Mouse (Mus musculus): ENCODE data around the gene Pgm5.
A peak's percentile ranks its signal among the peaks of the same experiment; 100 is the strongest.

Pgm5 gene

DNA sequence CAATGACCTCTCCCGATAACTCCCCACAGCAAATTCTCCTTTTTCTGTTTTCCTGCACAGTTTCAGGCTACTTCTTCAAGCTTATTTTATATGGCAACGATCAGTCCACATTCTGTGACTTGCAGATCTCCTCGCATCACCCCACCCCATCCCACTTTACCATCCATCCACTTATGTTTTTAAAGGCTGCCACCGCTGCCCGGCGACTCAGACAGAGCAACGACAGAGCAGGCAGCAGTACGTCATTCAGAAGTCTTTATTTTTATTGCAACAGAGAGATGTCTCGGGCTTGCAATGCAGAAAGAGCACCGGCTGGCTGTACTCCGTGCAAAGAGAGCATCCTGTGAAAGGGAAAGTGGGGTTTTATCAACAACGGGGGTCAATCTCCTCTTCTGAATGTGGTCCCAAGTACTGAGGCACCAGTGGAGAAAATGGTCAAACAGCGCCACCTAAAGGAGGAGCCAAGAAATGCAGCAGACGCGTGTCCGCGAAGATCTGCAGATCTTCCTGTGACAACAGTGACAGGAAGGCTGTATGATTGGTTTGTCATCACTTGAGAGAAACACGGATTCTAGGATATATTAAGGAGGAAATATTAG, 9.5 kb upstream of the Pgm5 start:
- DNase-seq (ENCODE audit: low read depth) = peak; percentile 62

GRCm38 (mm10) chr19:24865436-24865835, 3.8 kb upstream of the Pgm5 start:
- DNase-seq (ENCODE audit: low read depth) = no peak

DNA sequence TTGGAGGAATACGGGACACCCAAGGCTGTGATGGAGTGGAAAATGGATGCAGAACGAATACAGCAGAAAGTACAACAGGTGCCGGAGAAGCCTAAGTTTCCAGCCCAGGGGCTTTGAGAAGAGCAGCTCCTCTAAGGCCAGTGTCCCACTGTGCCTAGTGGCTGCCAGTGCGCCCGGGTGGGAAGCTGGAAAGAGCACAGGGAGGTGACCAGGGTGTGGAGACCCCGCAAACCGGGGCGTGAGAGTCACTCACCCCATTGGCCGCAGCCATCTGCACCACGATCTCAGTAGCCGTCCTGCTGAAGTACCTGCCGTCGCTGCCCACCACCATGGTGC, 411 bp downstream of the Pgm5 start:
- DNase-seq (ENCODE audit: low read depth) = no peak

- DNase-seq (ENCODE audit: low read depth) = no peak
Observed at GRCm38 (mm10) chr19:24851456-24852315, 10.0 kb downstream of the Pgm5 start.

DNA sequence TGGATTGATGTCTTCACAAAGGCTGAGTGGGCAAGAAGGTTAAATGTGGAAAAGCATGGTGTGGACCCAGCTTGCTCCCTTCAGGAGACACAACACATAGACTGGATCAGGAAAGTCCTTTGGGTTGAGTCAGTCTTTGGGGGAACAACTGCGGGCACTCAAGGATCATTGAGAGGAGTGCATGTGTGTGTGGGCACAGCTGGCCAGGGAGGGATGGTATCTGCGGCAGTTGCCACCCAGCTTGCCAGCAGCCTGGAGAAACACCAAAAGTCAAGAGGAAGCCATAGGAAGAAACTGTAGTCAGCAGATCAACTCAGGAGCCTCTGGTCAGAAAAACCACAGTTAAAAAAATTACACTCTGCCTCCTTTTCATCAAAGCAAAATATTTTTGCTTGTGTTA, 12.8 kb downstream of the Pgm5 start:
- no peak for DNase-seq (ENCODE audit: low read depth)

DNA sequence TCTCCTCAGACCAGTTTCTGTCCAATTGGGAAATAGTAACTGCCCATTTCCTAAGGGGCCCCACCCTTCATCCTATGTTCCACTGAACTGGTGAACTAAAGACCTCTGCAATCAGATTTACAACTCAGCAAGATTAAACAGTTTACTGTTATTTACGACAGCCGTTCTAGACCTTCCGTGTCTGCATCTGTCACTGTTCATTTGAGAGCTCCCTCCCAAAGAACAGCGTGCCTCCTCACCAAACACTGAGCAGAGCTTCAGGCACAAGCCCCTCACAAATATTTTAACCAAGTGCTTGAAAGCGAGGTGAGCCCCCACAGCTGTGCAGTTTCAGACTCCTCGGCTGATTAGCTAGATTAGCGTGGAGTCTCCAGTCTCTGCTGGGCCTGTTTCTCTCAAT, 13.3 kb downstream of the Pgm5 start:
- DNase-seq (ENCODE audit: low read depth) = no peak

DNA sequence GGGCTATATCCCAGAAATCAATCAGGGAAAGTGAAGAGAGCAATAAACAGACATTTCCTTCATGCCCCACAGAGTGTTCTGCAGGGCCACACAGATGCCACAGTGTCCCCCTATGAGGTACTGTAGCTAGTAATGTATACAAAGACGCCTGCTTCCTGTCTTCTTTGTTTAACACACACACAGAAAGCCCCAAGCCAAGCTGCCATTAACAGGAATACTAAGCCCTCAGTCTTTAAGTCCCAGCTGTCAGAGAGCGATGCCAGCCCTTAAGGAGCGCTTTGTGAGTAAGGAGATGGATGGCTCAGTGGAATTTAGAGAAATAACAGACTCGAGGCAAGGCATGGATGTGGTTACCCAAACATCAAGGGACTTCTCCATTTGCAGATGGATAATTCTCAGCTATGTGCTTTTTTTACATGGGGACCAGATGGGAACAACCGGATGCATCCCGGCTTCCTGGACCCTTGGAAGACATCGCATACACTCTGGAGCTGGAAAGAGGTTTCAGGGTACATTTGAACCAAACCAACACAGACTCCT, 16.6 kb downstream of the Pgm5 start:
- DNase-seq (ENCODE audit: low read depth) = no peak

GRCm38 (mm10) chr19:24842080-24842479, 19.6 kb downstream of the Pgm5 start:
- no peak for DNase-seq (ENCODE audit: low read depth)

DNA sequence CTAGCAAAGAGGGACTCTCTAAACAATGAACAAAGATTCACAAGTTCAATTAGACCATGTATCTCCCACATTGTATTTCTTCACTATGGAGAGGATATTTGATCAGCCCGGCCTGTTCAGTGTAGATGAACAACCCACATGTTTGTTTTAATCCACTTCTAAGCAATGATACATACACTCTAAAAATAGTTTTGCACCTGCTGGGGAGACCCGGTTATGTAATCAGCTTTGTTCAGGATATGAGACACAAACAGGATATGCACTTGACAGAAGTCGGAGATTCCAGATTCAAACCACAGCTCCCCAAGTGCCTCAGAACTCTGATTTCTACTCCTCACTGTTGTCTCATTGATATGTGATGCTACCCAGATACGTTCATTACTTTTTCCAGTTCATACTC, 37.1 kb downstream of the Pgm5 start:
- no peak for DNase-seq (ENCODE audit: low read depth)

- no peak for DNase-seq (ENCODE audit: low read depth)
Observed at GRCm38 (mm10) chr19:24815661-24816221, 45.9 kb downstream of the Pgm5 start.

DNA sequence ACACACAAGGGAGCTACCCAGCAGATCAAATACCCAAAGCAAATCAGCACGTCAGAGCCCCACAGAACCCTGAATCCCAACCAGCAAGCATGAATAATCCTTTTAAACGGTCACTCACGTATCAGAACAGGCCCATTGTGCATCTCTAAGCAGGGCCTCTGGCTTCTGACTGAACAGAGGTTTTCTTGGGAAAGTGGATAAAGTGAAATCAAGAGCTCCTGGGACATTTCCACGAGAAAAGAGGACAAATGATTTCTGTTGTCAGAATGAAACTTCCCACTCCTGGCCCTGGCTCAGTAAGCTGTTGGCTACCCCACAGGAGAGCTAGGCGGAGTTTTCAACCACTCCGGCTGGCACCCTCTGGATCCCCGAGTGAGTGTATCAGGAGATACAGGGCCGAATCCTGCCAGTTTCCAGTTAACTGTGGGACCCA, 48.8 kb downstream of the Pgm5 start:
- no peak for DNase-seq (ENCODE audit: low read depth)

DNA sequence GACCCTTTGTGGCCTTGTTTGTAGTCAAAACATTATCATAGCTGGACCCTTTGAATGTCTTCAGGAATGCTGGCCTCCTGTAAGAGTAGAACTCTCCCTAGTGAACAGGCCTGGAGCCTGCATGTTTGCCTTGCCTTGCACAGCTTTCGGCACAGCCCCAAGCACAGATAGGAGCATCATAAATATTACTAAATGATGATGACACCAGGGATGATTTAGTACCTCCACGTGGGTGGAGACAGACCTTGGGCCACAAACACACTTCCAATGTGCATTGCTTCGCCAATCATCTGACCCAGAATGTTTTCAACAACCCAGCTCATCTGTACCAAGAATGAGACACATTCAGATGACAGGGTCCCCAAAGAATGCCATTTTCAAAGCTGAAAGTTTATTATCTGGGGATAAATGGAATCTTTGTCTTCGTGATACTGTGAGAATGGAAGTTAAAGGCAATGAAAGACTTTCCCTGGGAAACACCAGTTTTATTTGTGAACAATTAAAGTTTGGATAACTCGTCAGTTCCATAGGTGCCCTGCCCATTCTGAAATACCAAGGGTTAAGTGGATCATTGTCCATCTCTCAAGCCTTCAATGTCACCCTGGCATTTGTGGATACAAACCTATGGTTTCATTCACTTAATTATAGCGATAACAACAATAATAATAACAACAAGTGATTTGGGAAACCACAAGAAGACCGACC, 49.4 kb downstream of the Pgm5 start:
- no peak for DNase-seq (ENCODE audit: low read depth)

DNA sequence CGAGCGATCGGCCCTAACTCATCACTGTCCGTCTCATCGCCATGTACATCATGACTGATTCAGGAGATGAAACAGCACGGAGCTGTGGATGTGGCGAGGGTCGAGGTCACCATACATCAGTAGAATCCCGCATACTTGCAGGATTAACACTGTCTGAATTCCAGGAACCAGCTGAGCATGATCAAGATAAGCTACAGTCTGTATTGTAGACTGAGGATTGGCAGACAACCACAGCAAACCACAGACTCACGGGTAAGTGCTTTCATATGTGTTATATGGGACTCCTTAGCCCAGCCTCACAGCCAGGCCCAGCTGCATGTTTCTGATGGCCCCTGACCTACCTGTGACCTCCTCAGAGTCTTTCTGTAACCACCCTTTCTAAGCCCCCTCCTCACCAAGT, 50.2 kb downstream of the Pgm5 start:
- DNase-seq (ENCODE audit: low read depth) = no peak

GRCm38 (mm10) chr19:24806013-24806412, 55.6 kb downstream of the Pgm5 start:
- DNase-seq (ENCODE audit: low read depth) = no peak

DNA sequence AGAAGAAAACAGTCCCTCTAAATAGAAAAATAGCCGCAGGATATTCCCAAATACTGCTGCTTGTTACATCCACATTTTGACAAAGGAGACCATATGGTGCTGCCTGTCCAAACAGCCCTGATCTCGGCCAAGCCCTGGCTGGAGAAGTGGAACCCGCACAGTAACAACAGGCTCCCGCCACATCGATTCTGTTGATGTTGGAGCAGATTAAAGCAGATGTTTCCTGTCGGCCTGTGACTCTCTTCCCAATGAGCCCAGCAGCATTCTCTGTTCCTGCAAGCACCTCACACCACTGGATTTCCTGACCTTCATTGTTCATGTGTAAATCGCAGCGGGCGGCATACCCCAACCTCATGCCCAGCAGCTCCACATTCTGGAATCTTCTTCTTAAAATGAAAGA, 64.0 kb downstream of the Pgm5 start:
- DNase-seq (ENCODE audit: low read depth) = no peak

DNA sequence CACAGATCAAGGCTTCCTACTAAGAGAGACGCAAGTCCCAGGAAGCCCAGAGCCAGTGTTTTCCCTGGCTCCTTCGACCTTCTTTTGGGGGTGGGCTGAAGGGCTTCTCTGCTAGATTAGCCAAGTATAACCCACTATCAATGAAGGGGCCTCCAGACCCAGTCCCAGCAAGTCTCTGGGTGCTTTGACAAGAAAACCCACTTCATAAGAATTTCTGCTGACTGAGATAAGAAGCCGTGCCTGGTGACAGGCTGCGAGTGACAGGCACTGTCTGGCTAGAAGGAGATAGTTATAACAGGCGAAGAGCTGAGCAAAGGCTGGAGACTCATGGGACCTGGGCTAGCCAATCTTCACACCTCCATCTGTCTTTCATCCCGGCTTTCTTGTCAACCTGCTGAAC, 67.3 kb downstream of the Pgm5 start:
- DNase-seq (ENCODE audit: low read depth) = no peak

DNA sequence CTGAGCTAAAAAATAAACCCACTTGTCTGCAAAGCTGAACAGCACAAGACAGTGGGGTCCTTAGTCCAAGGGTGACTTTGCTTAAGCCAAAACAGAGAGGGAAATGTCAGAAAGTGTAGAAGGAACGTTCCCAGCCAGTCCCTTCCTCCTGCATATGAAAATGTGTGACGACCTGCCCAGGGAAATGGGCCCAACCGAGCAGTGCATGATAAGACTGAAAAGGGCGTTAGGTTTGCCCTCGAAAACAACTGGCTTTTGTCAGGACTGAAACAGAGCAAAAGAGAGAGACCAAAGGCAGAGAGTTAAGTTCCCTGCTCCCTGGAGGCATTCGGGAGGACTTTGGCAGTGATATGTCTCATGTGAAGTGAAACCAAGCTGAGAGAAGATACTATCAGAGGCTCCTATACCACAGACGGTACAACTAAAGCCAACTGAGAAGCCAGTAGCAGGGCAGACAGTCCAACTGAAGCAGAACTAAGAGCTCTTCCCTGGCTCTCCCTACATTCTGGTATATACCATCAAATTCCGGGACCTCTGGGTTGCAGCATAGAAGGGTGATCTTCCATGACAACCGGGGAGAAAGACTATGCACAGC, 68.0 kb downstream of the Pgm5 start:
- no peak for DNase-seq (ENCODE audit: low read depth)

- no peak for DNase-seq (ENCODE audit: low read depth)
Observed at GRCm38 (mm10) chr19:24792876-24793275, 68.8 kb downstream of the Pgm5 start.

- DNase-seq (ENCODE audit: low read depth) = no peak
Observed at GRCm38 (mm10) chr19:24785898-24786297, 75.8 kb downstream of the Pgm5 start.

GRCm38 (mm10) chr19:24785056-24785675, 76.5 kb downstream of the Pgm5 start:
- DNase-seq (ENCODE audit: low read depth) = no peak

DNA sequence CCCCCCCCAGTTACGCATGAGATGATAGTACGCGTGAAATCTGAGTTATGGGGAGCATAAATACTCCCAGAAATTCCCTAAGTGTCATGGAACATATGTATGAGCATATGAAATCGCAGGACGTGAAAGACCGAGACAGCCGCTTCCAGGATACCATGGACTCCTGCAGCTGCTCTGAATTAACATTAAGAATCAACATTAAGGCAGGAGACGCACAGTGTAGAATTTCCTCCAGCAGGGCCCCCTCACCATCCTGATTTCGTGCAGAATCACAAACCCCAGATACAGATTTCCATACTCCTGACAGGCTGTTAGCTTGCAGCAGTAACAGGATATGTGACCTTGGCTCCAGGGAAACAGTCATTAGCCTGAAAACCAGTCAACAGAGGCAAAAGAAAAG, 77.9 kb downstream of the Pgm5 start:
- no peak for DNase-seq (ENCODE audit: low read depth)

GRCm38 (mm10) chr19:24779996-24780395, 81.7 kb downstream of the Pgm5 start:
- no peak for DNase-seq (ENCODE audit: low read depth)
